In genomic region chr10:88304302-88304701, GRCm38 (mm10) we compare ENCODE assay signal across 8 mouse cellular contexts.
DNase-seq lines count a peak whose midpoint lies in the region; ATAC-seq and TF ChIP-seq lines count a peak whose summit lies in the region.

No protein-coding gene starts in this region.

- peak; percentile 76 to 78 for DNase-seq in adrenal gland, adult 18-20 months (ENCODE audit: low spot score in 2 of 2)
- DNase-seq in embryo, embryonic 10 days (ENCODE audit: low spot score): peak; percentile 80
- DNase-seq in heart, adult 2 months: peak; percentile 73 to 76
- DNase-seq in liver, adult 2 months (ENCODE audit: extremely low read depth, low read depth, low spot score): peak; percentile 71
- DNase-seq in testis, postnatal 14 days (ENCODE audit: low spot score): peak; percentile 61

- H3K9me3 ChIP-seq in kidney, embryonic 16.5 days (ENCODE audit: low read length): peaks cover 6% of the 10 kb centered on the region
- H3K9me3 ChIP-seq in neural tube, embryonic 13.5 days: no peaks in the 10 kb centered on the region

- no peak overlapping the region for H3K4me3 ChIP-seq in C2C12 (ENCODE audit: insufficient read depth, poor library complexity, severe bottlenecking)
- no peak overlapping the region for H3K4me3 ChIP-seq in heart, adult 2 months
- H3K4me3 ChIP-seq in kidney, embryonic 16.5 days (ENCODE audit: low read length): no peak overlapping the region
- no peak overlapping the region for H3K4me3 ChIP-seq in liver, adult 2 months (ENCODE audit: insufficient read depth, low read depth, low read length)
- no peak overlapping the region for H3K4me3 ChIP-seq in neural tube, embryonic 13.5 days

- intact Hi-C loops in heart, adult 2 months (cut with DNase I): loop anchor here (1.0 to 10.0 kb wide), 4 partner anchors 140 to 752 kb away; no protein-coding TSS in a partner anchor

- H3K9ac ChIP-seq in heart, adult 2 months (ENCODE audit: low read depth, low read length): no peak overlapping the region
- no peak overlapping the region for H3K9ac ChIP-seq in kidney, embryonic 16.5 days (replicated peaks; ENCODE audit: low read length)
- H3K9ac ChIP-seq in liver, adult 2 months (ENCODE audit: low read depth, low read length): no peak overlapping the region
- H3K9ac ChIP-seq in neural tube, embryonic 13.5 days: no peak overlapping the region

- ATAC-seq in kidney, embryonic 16.5 days (ENCODE audit: low FRiP score, low TSS enrichment): 0 out of 2 replicates have a peak, but pooled peaks have one; percentile 57
- ATAC-seq in neural tube, embryonic 13.5 days (ENCODE audit: low read depth): peak; percentile 61

- TF ChIP-seq EP300 in heart, adult 2 months (IDR thresholded peaks at IDR 0.05; ENCODE audit: insufficient read depth, low read depth, low read length): no peak

- no peak overlapping the region for H3ac ChIP-seq in C2C12 (ENCODE audit: control insufficient read depth, insufficient read length, low read depth)

- H3K79me3 ChIP-seq in C2C12 (ENCODE audit: low read depth): no peaks in the 10 kb centered on the region

- H3K79me2 ChIP-seq in C2C12 (ENCODE audit: control insufficient read depth, insufficient read depth): no peaks in the 10 kb centered on the region
- H3K79me2 ChIP-seq in heart, adult 2 months (replicated peaks; ENCODE audit: control insufficient read depth, insufficient read depth, low read length): no peaks in the 10 kb centered on the region
- H3K79me2 ChIP-seq in liver, adult 2 months (ENCODE audit: control insufficient read depth, insufficient read depth, low read length): no peaks in the 10 kb centered on the region

- TF ChIP-seq CTCF in C2C12 (IDR thresholded peaks at IDR 0.05; ENCODE audit: control insufficient read depth, insufficient read depth, insufficient read length): peak; percentile 47
- TF ChIP-seq CTCF in heart, adult 2 months (IDR thresholded peaks at IDR 0.05): peak; percentile 78
- peak; percentile 79 for TF ChIP-seq CTCF in liver, adult 2 months (IDR thresholded peaks at IDR 0.05; ENCODE audit: low read depth, low read length)

- no peaks in the 10 kb centered on the region for H3K36me3 ChIP-seq in C2C12 (ENCODE audit: control insufficient read depth, insufficient read depth)
- no peaks in the 10 kb centered on the region for H3K36me3 ChIP-seq in heart, adult 2 months (ENCODE audit: control insufficient read depth, insufficient read depth, low read length)
- no peaks in the 10 kb centered on the region for H3K36me3 ChIP-seq in kidney, embryonic 16.5 days (ENCODE audit: insufficient read depth, low read length)
- no peaks in the 10 kb centered on the region for H3K36me3 ChIP-seq in liver, adult 2 months (ENCODE audit: control insufficient read depth, insufficient read depth, low read length)
- H3K36me3 ChIP-seq in neural tube, embryonic 13.5 days: no peaks in the 10 kb centered on the region

- H3K27me3 ChIP-seq in C2C12 (ENCODE audit: control insufficient read depth, insufficient read depth, insufficient read length): no peaks in the 10 kb centered on the region
- no peaks in the 10 kb centered on the region for H3K27me3 ChIP-seq in heart, adult 2 months (ENCODE audit: control insufficient read depth, insufficient read depth, low read length)
- H3K27me3 ChIP-seq in kidney, embryonic 16.5 days (ENCODE audit: insufficient read depth, low read length): no peaks in the 10 kb centered on the region
- no peaks in the 10 kb centered on the region for H3K27me3 ChIP-seq in liver, adult 2 months (ENCODE audit: control insufficient read depth, insufficient read depth, low read length)
- H3K27me3 ChIP-seq in neural tube, embryonic 13.5 days: no peaks in the 10 kb centered on the region

- H3K4me2 ChIP-seq in kidney, embryonic 16.5 days (replicated peaks; ENCODE audit: low read depth, low read length): no peak overlapping the region
- H3K4me2 ChIP-seq in neural tube, embryonic 13.5 days: no peak overlapping the region

- TF ChIP-seq POLR2A in heart, adult 2 months (IDR thresholded peaks at IDR 0.05; ENCODE audit: insufficient read depth, low read depth, low read length): no peak
- TF ChIP-seq POLR2A in liver, adult 2 months (IDR thresholded peaks at IDR 0.05; ENCODE audit: extremely low read depth, insufficient read depth, low read length): no peak

- WGBS in heart, adult 2 months: 3% methylated on average over 4 of the region's 4 CpGs
- 2% methylated on average over 4 of the region's 4 CpGs for WGBS in kidney, embryonic 16.5 days
- under 1% methylated on average over 4 of the region's 4 CpGs for WGBS in liver, adult 2 months
- WGBS in neural tube, embryonic 13.5 days: 13% methylated on average over 4 of the region's 4 CpGs

- peaks cover 2% of the 10 kb centered on the region; the same call in 1 of the 2 replicates for H3K4me1 ChIP-seq in heart, adult 2 months (ENCODE audit: control insufficient read depth, insufficient read depth, low read length)
- no peaks in the 10 kb centered on the region for H3K4me1 ChIP-seq in kidney, embryonic 16.5 days (ENCODE audit: insufficient read depth, low read length)
- H3K4me1 ChIP-seq in liver, adult 2 months (ENCODE audit: control insufficient read depth, insufficient read depth, low read length): no peaks in the 10 kb centered on the region
- no peaks in the 10 kb centered on the region for H3K4me1 ChIP-seq in neural tube, embryonic 13.5 days (replicated peaks)

- no peak overlapping the region for H3K27ac ChIP-seq in heart, adult 2 months
- H3K27ac ChIP-seq in kidney, embryonic 16.5 days (ENCODE audit: low read length): no peak overlapping the region
- no peak overlapping the region for H3K27ac ChIP-seq in liver, adult 2 months (replicated peaks; ENCODE audit: insufficient read depth, low read depth, low read length)
- no peak overlapping the region for H3K27ac ChIP-seq in neural tube, embryonic 13.5 days (replicated peaks)

TF ChIP-seq in C2C12, 6 proteins besides CTCF, POLR2A, EP300 and RAD21:
- TF ChIP-seq USF1 (IDR thresholded peaks at IDR 0.05; ENCODE audit: low read depth): no peak
